Mouse (Mus musculus): Measurements from ENCODE around the gene Akr1cl.

Akr1cl gene

DNA sequence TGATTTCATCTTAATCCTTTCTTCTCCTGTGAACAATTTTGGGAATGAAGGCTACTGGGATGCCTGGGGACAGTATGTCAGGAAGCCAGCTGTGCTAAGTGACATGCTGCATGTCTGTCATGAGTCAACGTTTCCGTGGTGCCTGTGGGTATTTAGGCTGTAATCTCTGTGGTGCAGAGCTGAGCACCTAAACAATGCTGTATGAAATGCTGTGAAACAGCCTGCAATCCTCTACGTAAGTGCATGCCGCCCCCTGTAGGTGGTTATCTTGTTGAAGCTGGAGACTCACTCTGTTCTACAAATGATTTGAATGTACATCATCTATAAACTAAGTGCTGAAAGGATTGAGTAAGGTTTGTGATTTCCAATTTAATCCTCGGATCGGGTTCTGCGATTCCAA, 46.4 kb downstream of the Akr1cl start:
- peak; percentile 77 for DNase-seq

DNA sequence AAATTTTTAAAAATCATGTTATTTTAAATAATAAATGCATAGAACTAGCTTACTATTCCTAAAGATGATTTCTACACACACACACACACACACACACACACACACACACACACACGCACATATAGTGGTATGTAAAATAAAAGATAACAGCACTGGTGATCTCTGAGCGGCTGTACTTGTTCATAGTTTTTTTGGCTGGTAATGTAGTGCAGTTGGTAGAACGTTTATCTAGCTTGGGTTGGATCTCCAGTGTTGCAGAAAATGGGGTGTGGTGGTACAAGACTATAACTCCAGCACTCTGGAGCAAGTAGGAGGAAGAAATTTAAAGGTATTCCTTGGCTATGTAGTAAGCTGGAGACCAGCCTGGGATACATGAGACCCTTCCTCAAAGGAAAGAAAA, 49.3 kb downstream of the Akr1cl start:
- DNase-seq: no peak

DNA sequence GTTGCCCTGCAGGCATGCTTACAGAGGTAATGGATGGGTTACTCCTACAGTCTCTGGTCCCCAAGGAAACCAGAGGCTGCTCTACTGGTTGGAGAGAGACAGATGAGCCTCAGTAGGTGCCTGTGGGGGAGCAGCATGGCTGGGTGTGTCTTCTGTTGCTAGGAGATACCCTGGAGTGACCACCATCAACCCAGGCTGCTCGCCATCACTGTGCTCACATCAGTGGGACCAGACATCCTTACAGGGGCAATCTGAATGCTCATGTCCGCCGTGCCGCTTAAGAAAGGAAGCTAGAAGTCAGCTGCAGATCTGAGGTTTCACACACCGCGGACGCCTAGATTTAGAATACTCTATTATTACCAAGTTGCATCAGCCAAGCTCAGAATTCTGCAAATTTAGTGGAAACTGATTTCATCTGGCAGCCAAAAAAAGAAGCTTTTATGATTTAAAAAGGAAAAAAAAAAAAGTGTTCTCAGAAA, 54.2 kb downstream of the Akr1cl start:
- no peak for DNase-seq

DNA sequence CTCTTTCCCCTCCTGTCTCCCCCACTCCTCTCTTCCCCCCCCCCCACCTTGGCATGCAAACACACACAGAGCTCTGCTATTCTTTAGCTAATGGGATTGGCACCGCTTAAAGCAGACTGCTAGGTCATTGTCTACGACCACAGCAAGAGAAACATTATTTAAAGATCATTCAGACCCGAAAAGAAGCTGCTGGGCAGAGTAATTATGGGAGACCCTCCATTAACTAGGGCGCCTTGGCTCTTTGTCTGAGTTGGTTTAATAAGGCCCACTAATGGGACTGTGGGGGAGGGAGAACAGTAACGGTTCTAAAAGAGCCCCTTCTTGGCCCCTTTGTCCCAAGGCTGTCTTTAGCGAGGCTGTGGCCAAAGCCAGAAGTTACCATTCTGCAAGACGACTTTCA, 57.2 kb downstream of the Akr1cl start:
- DNase-seq: no peak

DNA sequence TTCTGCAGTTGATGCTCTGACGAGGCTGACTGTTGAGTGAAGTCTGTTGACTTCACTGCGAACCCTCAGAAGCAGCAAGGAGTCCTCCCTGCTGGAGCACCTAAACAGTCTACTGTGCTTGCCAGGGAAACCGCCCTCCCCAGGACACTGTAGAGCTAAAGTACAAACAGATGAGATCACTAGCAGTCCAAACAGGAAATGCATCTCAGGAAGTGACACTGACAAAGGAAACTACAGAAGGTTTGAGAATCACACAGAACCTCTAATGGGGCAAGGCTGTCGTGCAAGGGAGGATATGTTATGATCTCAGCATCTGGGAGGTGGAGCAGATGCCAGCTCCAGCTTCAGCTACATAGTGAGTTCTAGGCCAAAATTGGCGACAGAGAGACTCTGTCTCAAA, 61.9 kb downstream of the Akr1cl start:
- DNase-seq: peak; percentile 21

Measured in thymus, postnatal 14 days (tissue).